Mouse (Mus musculus): Measurements from ENCODE around the gene Tns4. TPM values are rescaled to one million over a fixed set of nuclear protein-coding genes. Genes with fewer than 3 reads are reported as not detected.

Tns4 gene
- polyA plus RNA-seq, 1 experiment: 0.11 TPM

GRCm38 (mm10) chr11:99077869-99078268, 11.2 kb downstream of the Tns4 start:
- H3K4me3 ChIP-seq: no peak overlapping the region
- TF ChIP-seq SRF (IDR thresholded peaks at IDR 0.05; ENCODE audit: control insufficient read depth, insufficient read length, low read depth): no peak
- no peak for TF ChIP-seq USF1 (IDR thresholded peaks at IDR 0.05; ENCODE audit: low read depth)
- no peak for TF ChIP-seq POLR2AphosphoS2 (IDR thresholded peaks at IDR 0.05; ENCODE audit: insufficient read length, low read depth)
- TF ChIP-seq MYOD1 (IDR thresholded peaks at IDR 0.05; ENCODE audit: control insufficient read depth in 1 of 3, insufficient read length in 2 of 3, low read depth in 2 of 3): no peak
- TF ChIP-seq TCF3 (IDR thresholded peaks at IDR 0.05; ENCODE audit: insufficient read length, low read depth): no peak
- no peak for TF ChIP-seq MAX (IDR thresholded peaks at IDR 0.05; ENCODE audit: low read depth)
- TF ChIP-seq TCF12 (IDR thresholded peaks at IDR 0.05; ENCODE audit: insufficient read depth, poor library complexity, severe bottlenecking): no peak
- no peak for TF ChIP-seq REST (IDR thresholded peaks at IDR 0.05; ENCODE audit: insufficient read depth, insufficient read length)
- no peak for TF ChIP-seq MYOG (IDR thresholded peaks at IDR 0.05; ENCODE audit: control insufficient read depth in 1 of 3, insufficient read depth in 1 of 3, insufficient read length in 2 of 3, low read depth in 2 of 3)
- no peak for TF ChIP-seq E2F4 (IDR thresholded peaks at IDR 0.05; ENCODE audit: insufficient read depth)
- no peak for TF ChIP-seq POLR2A (IDR thresholded peaks at IDR 0.05; ENCODE audit: insufficient read length, low read depth)
- no peak for TF ChIP-seq CEBPB (IDR thresholded peaks at IDR 0.05; ENCODE audit: insufficient read depth, poor library complexity, severe bottlenecking)
- no peaks in the 10 kb centered on the region for H3K27me3 ChIP-seq (ENCODE audit: control insufficient read depth, insufficient read depth, insufficient read length)
- no peak overlapping the region for H3ac ChIP-seq (ENCODE audit: control insufficient read depth, insufficient read length)
- H3K36me3 ChIP-seq (ENCODE audit: control insufficient read depth, insufficient read depth): no peaks in the 10 kb centered on the region
- H3K79me2 ChIP-seq (ENCODE audit: control insufficient read depth, insufficient read depth): no peaks in the 10 kb centered on the region
- H3K4me2 ChIP-seq (ENCODE audit: low read depth): no peak overlapping the region

GRCm38 (mm10) chr11:99076744-99077319, 12.3 kb downstream of the Tns4 start:
- H3ac ChIP-seq (ENCODE audit: control insufficient read depth, insufficient read length): no peak overlapping the region
- TF ChIP-seq MYOG (IDR thresholded peaks at IDR 0.05; ENCODE audit: control insufficient read depth in 1 of 3, insufficient read depth in 1 of 3, insufficient read length in 2 of 3, low read depth in 2 of 3) (peak in 1 of 3 experiments; percentile 17), REST (IDR thresholded peaks at IDR 0.05; ENCODE audit: insufficient read depth, insufficient read length) (no peak)
- no peaks in the 10 kb centered on the region for H3K36me3 ChIP-seq (ENCODE audit: control insufficient read depth, insufficient read depth)
- H3K4me3 ChIP-seq: no peak overlapping the region
- no peaks in the 10 kb centered on the region for H3K27me3 ChIP-seq (ENCODE audit: control insufficient read depth, insufficient read depth, insufficient read length)
- peak overlapping the region; percentile 55 for H3K4me2 ChIP-seq (ENCODE audit: low read depth)
- H3K79me2 ChIP-seq (ENCODE audit: control insufficient read depth, insufficient read depth): no peaks in the 10 kb centered on the region

- H3K4me2 ChIP-seq (ENCODE audit: low read depth): no peak overlapping the region
- H3K27me3 ChIP-seq (ENCODE audit: control insufficient read depth, insufficient read depth, insufficient read length): no peaks in the 10 kb centered on the region
- no peak overlapping the region for H3ac ChIP-seq (ENCODE audit: control insufficient read depth, insufficient read length)
- TF ChIP-seq TCF3 (IDR thresholded peaks at IDR 0.05; ENCODE audit: insufficient read length, low read depth): no peak
- TF ChIP-seq MYOD1 (IDR thresholded peaks at IDR 0.05; ENCODE audit: control insufficient read depth in 1 of 3, insufficient read length in 2 of 3, low read depth in 2 of 3): no peak
- TF ChIP-seq MYOG (IDR thresholded peaks at IDR 0.05; ENCODE audit: control insufficient read depth in 1 of 3, insufficient read depth in 1 of 3, insufficient read length in 2 of 3, low read depth in 2 of 3): no peak
- TF ChIP-seq USF1 (IDR thresholded peaks at IDR 0.05; ENCODE audit: low read depth): no peak
- no peak for TF ChIP-seq SRF (IDR thresholded peaks at IDR 0.05; ENCODE audit: control insufficient read depth, insufficient read length, low read depth)
- no peak for TF ChIP-seq POLR2AphosphoS2 (IDR thresholded peaks at IDR 0.05; ENCODE audit: insufficient read length, low read depth)
- TF ChIP-seq REST (IDR thresholded peaks at IDR 0.05; ENCODE audit: insufficient read depth, insufficient read length): no peak
- TF ChIP-seq TCF12 (IDR thresholded peaks at IDR 0.05; ENCODE audit: insufficient read depth, poor library complexity, severe bottlenecking): no peak
- TF ChIP-seq POLR2A (IDR thresholded peaks at IDR 0.05; ENCODE audit: insufficient read length, low read depth): no peak
- TF ChIP-seq MAX (IDR thresholded peaks at IDR 0.05; ENCODE audit: low read depth): no peak
- TF ChIP-seq CEBPB (IDR thresholded peaks at IDR 0.05; ENCODE audit: insufficient read depth, poor library complexity, severe bottlenecking): no peak
- TF ChIP-seq E2F4 (IDR thresholded peaks at IDR 0.05; ENCODE audit: insufficient read depth): no peak
- no peaks in the 10 kb centered on the region for H3K36me3 ChIP-seq (ENCODE audit: control insufficient read depth, insufficient read depth)
- no peak overlapping the region for H3K4me3 ChIP-seq
- H3K79me2 ChIP-seq (ENCODE audit: control insufficient read depth, insufficient read depth): no peaks in the 10 kb centered on the region
These were observed 15.3 kb downstream of the Tns4 start for GRCm38 (mm10) chr11:99073781-99074180.

- Histone ChIP-seq H3K27me3 (ENCODE audit: control insufficient read depth, insufficient read depth, insufficient read length) (no peaks in the 10 kb centered on the region), H3ac (ENCODE audit: control insufficient read depth, insufficient read length) (no peak overlapping the region), H3K36me3 (ENCODE audit: control insufficient read depth, insufficient read depth) (no peaks in the 10 kb centered on the region), H3K4me2 (ENCODE audit: low read depth) (no peak overlapping the region), H3K4me3 (no peak overlapping the region), H3K79me2 (ENCODE audit: control insufficient read depth, insufficient read depth) (no peaks in the 10 kb centered on the region)
- no peak for TF ChIP-seq POLR2A (IDR thresholded peaks at IDR 0.05; ENCODE audit: insufficient read length, low read depth)
These were observed 17.2 kb downstream of the Tns4 start for GRCm38 (mm10) chr11:99071866-99072265.

DNA sequence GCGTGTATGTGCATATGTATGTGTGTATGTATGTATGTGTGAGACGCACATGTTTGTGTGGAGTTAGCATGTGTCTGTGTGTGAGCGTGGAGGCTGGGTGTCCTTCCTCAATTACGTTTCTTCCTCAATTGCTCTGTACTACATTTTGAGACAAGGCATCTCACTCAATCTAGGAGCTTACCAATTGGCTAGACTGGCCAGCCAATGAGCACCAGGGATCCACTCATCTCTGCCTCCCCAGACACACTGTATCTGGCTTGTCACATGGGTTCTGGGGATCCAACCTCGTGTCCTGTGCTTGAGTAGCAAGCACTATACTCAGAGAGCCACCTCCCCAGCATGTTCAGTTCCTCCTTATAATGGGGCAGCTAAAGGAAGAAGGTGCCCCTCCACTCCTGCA, 20.7 kb downstream of the Tns4 start:
- H3K4me3 ChIP-seq: no peak overlapping the region
- no peak overlapping the region for H3ac ChIP-seq (ENCODE audit: control insufficient read depth, insufficient read length)
- H3K27me3 ChIP-seq (ENCODE audit: control insufficient read depth, insufficient read depth, insufficient read length): no peaks in the 10 kb centered on the region
- H3K4me2 ChIP-seq (ENCODE audit: low read depth): no peak overlapping the region
- no peaks in the 10 kb centered on the region for H3K36me3 ChIP-seq (ENCODE audit: control insufficient read depth, insufficient read depth)
- TF ChIP-seq CEBPB (IDR thresholded peaks at IDR 0.05; ENCODE audit: insufficient read depth, poor library complexity, severe bottlenecking) (no peak), E2F4 (IDR thresholded peaks at IDR 0.05; ENCODE audit: insufficient read depth) (no peak), MYOD1 (IDR thresholded peaks at IDR 0.05; ENCODE audit: control insufficient read depth in 1 of 3, insufficient read length in 2 of 3, low read depth in 2 of 3) (no peak), TCF12 (IDR thresholded peaks at IDR 0.05; ENCODE audit: insufficient read depth, poor library complexity, severe bottlenecking) (no peak), SRF (IDR thresholded peaks at IDR 0.05; ENCODE audit: control insufficient read depth, insufficient read length, low read depth) (no peak), POLR2A (IDR thresholded peaks at IDR 0.05; ENCODE audit: insufficient read length, low read depth) (no peak), POLR2AphosphoS2 (IDR thresholded peaks at IDR 0.05; ENCODE audit: insufficient read length, low read depth) (no peak), MAX (IDR thresholded peaks at IDR 0.05; ENCODE audit: low read depth) (no peak), REST (IDR thresholded peaks at IDR 0.05; ENCODE audit: insufficient read depth, insufficient read length) (no peak), TCF3 (IDR thresholded peaks at IDR 0.05; ENCODE audit: insufficient read length, low read depth) (no peak), MYOG (IDR thresholded peaks at IDR 0.05; ENCODE audit: control insufficient read depth in 1 of 3, insufficient read depth in 1 of 3, insufficient read length in 2 of 3, low read depth in 2 of 3) (no peak), USF1 (IDR thresholded peaks at IDR 0.05; ENCODE audit: low read depth) (no peak)
- no peaks in the 10 kb centered on the region for H3K79me2 ChIP-seq (ENCODE audit: control insufficient read depth, insufficient read depth)
